Mouse (Mus musculus) B cell, adult 2 months (primary cell): ENCODE measurements around the gene Ranbp9.

Experiments used
- DNase-seq, 2 experiments: peaks; one replicate each; pipeline ENCODE4 v3.0.0; 2022

Ranbp9 gene

GRCm38 (mm10) chr13:43480957-43481858, at the start of gene Ranbp9:
Gene Ranbp9, minus strand, starts transcription at chr13:43481282.
- DNase-seq: peak; percentile 72 to 80

- no peak for DNase-seq
Measured at GRCm38 (mm10) chr13:43530129-43530831, 49.2 kb upstream of the Ranbp9 start.

DNA sequence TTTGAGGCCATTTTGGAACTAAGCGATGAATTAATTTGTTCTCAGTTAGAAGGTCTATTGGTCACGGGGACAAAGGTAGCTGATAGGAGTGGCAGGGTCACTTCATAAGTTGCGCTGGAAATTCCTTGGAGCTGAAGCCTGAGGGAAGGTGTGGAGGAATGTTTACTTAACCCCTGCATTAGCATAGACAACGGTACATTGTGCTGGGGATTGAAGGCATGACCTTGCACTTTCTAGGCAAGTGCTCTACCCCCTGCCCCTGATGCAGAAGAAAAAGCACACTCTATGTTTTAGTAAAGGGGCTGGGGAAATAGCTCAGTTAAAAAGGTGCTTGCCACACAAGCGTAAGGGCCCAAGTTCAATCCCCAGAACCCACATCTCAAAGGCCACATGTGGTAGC, 45.2 kb upstream of the Ranbp9 start:
- DNase-seq: no peak

- DNase-seq: no peak
Measured at GRCm38 (mm10) chr13:43525363-43526134, 44.5 kb upstream of the Ranbp9 start.

GRCm38 (mm10) chr13:43524491-43525362, 43.6 kb upstream of the Ranbp9 start:
- no peak for DNase-seq

GRCm38 (mm10) chr13:43523906-43524480, 42.9 kb upstream of the Ranbp9 start:
- no peak for DNase-seq

GRCm38 (mm10) chr13:43521940-43522339, 40.9 kb upstream of the Ranbp9 start:
- no peak for DNase-seq

DNA sequence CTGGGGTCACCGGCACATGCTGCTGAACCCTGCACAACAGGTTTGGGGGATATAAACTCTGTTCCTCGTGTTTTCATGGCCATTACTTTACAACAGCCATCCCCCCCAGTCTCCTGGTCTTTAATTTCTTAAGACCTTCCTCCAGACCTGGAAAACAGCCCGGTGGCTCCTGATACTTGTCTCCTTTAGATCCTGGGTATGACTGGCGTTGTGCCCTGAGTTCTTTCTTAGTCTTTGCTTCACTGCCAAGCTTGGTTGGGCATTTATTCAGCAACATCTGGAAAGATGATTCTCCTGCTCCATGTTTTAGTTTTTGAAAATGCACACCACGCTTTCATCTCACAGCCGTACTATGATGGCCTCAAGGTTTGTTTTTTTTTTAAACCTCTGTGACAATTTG, 38.2 kb upstream of the Ranbp9 start:
- DNase-seq: no peak

GRCm38 (mm10) chr13:43517371-43517770, 36.3 kb upstream of the Ranbp9 start:
- no peak for DNase-seq

DNA sequence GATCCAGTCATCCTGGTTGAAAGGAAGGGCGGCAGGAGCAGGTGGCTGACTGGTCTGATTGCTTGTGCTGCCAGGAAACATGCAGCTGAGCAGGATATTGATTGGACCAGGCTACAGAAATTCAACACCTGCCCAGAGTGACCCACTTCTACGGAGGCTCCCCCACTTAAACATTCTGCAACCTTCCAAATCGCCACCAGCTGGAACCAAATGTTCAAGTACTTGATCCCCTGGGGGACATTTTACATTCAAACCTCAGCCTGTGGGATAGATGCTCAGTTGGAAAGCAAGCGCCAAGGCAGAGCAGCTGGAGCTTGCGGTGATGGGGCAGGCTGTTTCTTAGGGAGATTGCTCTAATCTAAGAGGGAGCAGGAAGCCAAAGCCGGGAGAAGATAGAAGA, 35.8 kb upstream of the Ranbp9 start:
- no peak for DNase-seq

GRCm38 (mm10) chr13:43516119-43516518, 35.0 kb upstream of the Ranbp9 start:
- DNase-seq: no peak

DNA sequence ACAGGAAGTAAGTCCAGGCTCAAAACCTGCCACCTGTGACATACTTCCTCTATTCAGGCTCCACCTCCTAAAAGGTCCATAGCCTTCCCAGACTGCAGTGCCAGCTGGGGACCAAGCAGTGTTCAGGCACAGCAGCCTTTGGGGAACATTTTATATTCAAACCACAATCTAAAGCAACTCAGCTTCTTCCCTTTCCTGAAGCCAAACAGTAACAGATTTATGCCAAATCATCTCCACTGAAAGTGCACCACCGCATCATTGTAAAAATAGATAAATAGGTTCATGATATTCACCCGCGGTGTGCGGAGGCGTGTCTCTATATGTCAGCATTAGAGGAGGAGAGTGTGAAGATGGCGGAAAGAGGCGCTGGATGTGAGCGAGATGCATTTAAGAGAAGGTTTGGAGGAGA, 33.9 kb upstream of the Ranbp9 start:
- DNase-seq: peak; percentile 32 to 37

GRCm38 (mm10) chr13:43512736-43513135, 31.7 kb upstream of the Ranbp9 start:
- no peak for DNase-seq

DNA sequence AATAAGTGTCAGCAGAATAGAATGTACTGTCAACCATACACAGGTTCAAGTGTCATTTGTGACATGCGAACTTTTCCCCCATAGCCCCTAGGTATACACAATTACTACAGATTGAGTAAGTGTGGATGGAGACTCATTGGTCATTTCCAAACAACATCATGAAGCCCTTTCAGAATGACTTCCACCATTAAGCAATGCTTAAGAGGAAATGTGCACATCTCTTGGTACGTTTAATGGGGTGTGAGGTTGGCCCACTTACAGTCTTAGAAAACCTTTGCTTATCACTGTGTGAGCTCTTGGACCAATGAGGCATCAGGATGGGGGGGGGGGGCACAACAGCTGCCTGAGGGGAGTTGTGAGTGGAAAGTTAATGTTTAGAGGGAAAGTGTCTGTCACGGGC, 24.7 kb upstream of the Ranbp9 start:
- no peak for DNase-seq

DNA sequence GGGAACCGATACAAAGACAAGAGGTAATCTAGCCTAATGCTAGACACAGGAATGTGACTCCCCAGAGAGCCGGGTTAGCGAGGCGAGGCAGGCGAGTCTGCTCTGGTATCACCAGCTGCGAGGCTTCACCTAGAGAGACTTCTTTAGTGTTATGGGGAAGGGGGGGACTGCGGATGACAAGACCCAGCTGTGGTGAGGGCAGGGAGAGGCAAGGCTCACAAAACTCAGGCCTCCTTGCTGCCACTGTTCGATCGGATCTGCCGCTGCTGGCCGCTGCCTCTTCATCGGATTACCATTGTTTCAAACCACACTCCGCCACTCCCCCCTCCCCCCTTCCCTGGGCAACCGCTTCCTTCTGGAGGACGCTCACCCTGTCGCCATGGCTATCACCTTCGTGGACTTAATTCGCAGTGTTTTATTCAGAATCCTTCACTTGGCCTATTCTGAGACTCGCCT, 22.3 kb upstream of the Ranbp9 start:
- peak; percentile 56 to 57 for DNase-seq

DNA sequence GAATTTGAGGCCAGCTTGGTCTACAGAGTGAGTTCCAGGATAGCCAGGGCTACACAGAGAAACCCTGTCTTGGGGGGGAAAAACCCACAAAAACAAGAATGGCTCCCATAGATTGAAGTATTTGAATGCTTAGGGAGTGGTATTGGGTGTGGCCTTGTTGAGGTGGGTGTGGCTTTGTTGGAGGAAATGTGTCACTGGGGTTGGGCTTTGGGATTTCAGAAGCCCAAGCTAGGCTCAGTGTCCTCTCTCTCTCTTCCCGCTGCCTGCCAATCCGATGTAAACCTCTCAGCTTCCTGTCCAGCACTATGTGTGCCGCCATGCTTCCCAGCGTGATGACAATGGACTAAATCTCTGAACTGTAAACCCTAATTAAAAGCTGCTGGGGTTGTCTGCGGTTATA, 20.5 kb upstream of the Ranbp9 start:
- DNase-seq: no peak

DNA sequence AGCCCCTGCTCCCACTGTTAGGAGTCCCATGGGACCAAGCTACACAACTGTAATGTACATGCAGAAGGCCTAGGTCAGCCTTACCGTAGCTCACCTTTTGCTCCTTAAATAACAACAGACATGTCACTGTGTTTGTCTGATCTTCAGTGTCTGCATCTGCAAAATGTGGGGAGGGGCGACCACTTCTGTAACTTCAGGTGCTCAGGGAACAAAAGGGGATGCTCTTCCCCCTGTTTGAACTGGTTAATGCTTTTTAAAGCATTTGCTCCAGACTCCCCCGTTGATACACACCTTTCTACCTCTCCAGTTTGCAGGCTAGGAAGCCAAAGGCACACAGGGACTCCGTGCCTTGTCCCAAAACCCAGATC, 19.4 kb upstream of the Ranbp9 start:
- no peak for DNase-seq

DNA sequence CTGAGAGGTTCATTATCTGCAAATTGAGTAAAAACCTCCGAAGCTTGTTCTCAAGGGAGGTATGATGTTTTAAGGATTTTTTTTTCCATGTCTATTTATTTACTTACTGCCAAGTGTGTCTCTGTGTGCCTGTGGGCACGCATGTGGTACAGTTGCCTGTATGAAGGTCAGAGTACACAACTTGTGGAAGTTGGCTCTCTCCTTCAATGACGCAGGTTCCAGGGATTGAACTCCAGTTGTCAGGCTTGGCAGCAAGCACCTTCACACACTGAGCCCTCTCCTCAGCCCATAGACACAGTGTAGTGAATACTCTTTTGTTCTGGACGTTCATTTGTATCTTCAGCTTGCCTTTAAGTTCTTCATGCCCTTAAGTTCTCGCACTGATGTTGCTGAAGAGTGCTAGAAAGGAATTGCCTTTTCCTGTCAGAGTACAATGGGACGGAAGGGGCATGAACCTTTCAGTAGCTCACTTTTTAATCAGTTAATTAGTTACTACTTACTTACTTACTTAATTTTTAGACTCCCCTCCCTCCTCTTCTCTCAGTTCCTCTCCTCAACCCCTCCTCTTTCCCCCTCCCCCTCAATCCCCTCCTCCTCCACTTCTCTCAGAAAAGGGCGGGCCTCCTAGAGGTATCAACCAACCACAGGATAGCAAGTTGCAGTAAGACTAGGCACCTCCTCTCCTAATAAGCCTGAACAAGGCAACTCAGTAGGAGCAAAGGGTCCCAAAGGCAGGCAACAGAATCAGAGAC, 18.8 kb upstream of the Ranbp9 start:
- peak in 1 of 2 experiments; percentile 10 for DNase-seq

DNA sequence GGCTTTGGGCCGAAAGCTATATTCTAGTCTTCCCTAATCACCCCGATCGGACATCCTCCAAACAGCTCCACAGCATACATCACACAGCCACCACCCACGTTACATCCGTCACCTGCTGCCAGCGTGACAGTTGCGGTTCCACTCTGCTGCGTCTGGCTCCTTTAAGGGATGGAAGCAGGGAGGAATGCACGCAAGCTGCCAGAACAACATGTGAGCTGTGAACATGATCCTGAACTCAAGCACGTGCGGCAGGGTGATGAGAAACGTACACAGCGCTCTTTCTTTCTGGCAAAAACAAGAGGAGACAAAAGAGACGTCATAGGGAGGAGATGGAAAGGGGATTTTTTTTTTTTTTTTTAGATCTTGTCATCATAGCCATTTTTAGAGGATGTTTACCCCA, 17.8 kb upstream of the Ranbp9 start:
- peak in 1 of 2 experiments; percentile 19 for DNase-seq

- peak in 1 of 2 experiments; percentile 13 for DNase-seq
Measured at GRCm38 (mm10) chr13:43497769-43498168, 16.7 kb upstream of the Ranbp9 start.

- DNase-seq: no peak
Measured at GRCm38 (mm10) chr13:43496660-43497059, 15.6 kb upstream of the Ranbp9 start.
